Mouse (Mus musculus): ENCODE measurements around the gene Ttll11.

Gene Ttll11

GRCm38 (mm10) chr2:35899135-35899474 lies 80.6 kb downstream of the Ttll11 start:
- DNase-seq: no peak

- DNase-seq: no peak
Measured at GRCm38 (mm10) chr2:35898425-35899134, 81.1 kb downstream of the Ttll11 start.

GRCm38 (mm10) chr2:35897125-35897524 lies 82.6 kb downstream of the Ttll11 start:
- no peak for DNase-seq

GRCm38 (mm10) chr2:35894512-35894911 lies 85.2 kb downstream of the Ttll11 start:
- no peak for DNase-seq

GRCm38 (mm10) chr2:35890635-35891034 lies 89.1 kb downstream of the Ttll11 start:
- DNase-seq: no peak

GRCm38 (mm10) chr2:35889776-35890175 lies 89.9 kb downstream of the Ttll11 start:
- no peak for DNase-seq

- DNase-seq: no peak
Measured at GRCm38 (mm10) chr2:35884296-35884695, 95.4 kb downstream of the Ttll11 start.

- no peak for DNase-seq
Measured at GRCm38 (mm10) chr2:35882336-35882987, 97.3 kb downstream of the Ttll11 start.

GRCm38 (mm10) chr2:35881896-35882295 lies 97.8 kb downstream of the Ttll11 start:
- DNase-seq: no peak

- DNase-seq: no peak
Measured at GRCm38 (mm10) chr2:35880362-35880761, 99.4 kb downstream of the Ttll11 start.

- DNase-seq: no peak
Measured at GRCm38 (mm10) chr2:35879887-35880286, 99.8 kb downstream of the Ttll11 start.

- DNase-seq: no peak
Measured at GRCm38 (mm10) chr2:35878506-35878905, 101.2 kb downstream of the Ttll11 start.

- DNase-seq: no peak
Measured at GRCm38 (mm10) chr2:35875572-35875971, 104.1 kb downstream of the Ttll11 start.

- DNase-seq: no peak
Measured at GRCm38 (mm10) chr2:35874421-35874820, 105.3 kb downstream of the Ttll11 start.

GRCm38 (mm10) chr2:35869165-35869564 lies 110.5 kb downstream of the Ttll11 start:
- DNase-seq: peak in 1 of 2 experiments; percentile 20

GRCm38 (mm10) chr2:35863284-35863683 lies 116.4 kb downstream of the Ttll11 start:
- no peak for DNase-seq

GRCm38 (mm10) chr2:35861185-35861584 lies 118.5 kb downstream of the Ttll11 start:
- no peak for DNase-seq

GRCm38 (mm10) chr2:35860394-35860744 lies 119.3 kb downstream of the Ttll11 start:
- DNase-seq: no peak

- DNase-seq: no peak
Measured at GRCm38 (mm10) chr2:35859708-35860393, 119.9 kb downstream of the Ttll11 start.

GRCm38 (mm10) chr2:35858281-35858680 lies 121.4 kb downstream of the Ttll11 start:
- DNase-seq: no peak

GRCm38 (mm10) chr2:35856901-35857300 lies 122.8 kb downstream of the Ttll11 start:
- no peak for DNase-seq

- no peak for DNase-seq
Measured at GRCm38 (mm10) chr2:35854877-35855276, 124.8 kb downstream of the Ttll11 start.

GRCm38 (mm10) chr2:35852971-35853370 lies 126.7 kb downstream of the Ttll11 start:
- no peak for DNase-seq

- no peak for DNase-seq
Measured at GRCm38 (mm10) chr2:35852164-35852509, 127.6 kb downstream of the Ttll11 start.

Data from cerebellum, postnatal 36 days (tissue).